Mouse (Mus musculus) urinary bladder, postnatal 36 days (tissue): ENCODE measurements around the gene Camk1d.

ENCODE experiments used
- DNase-seq, 2 experiments: peaks; one replicate each; pipeline ENCODE4 v3.0.0; 2022; ENCODE audit warnings: low spot score in 2 of 2, mixed read lengths in 1 of 2

The Camk1d gene

DNA sequence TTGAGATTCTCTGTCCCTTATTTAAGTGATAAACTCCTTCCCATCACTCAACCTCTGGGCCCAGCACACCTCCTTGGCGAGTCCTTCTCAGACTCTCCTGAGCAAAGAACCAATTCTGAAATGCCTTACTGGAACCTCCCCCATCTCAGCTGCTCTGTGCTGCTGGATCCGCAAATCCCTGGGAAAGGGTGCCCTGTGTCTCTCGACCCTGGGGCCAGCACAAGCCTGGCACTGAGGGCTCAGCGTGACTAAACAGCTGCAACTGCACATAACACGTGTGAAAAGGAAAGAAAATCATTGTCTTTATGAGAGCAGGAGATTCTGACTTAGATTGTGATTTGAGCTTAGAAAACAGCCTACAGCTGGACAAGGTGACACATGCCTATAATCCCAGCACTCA lies 52.4 kb downstream of the Camk1d start:
- DNase-seq = no peak

DNA sequence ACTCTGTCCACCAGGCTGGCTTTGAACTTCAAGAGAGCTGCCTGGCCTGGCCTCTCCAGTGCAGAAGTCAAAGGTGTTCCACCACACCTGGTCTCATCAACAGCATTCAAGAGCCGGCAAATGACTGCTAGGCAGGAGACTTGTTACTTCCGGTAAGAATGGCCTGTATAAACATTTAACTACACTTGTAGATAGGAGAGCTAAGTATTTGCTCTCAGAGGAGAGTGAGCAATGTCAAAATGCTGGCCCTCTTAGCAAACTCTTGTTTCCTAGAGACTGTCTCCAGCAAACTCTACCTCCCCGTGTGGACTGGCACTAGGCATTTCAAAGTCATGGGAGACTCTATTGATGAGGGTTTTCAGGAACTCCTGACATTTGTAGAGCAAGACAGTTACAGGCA lies 56.3 kb downstream of the Camk1d start:
- no peak for DNase-seq

DNA sequence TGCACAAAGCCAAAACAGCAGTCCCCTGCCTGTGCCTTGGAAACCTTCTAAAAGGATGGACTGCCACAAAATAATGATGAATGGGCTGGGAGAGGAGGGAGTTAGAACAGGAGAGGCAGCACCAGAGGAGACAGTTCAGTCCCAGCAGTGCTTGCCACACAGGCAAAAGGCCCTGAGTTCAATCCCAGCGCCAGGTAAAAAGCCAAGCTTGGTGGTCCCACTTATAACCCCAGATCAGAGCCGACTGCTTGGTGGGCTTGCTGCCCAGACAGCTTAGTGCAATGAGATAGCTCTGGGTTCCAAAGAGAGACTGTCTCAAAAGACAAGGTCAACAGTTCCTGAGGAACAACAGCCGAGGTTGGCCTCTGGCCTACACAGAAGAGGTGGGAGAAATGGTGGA lies 58.0 kb downstream of the Camk1d start:
- DNase-seq = no peak

DNA sequence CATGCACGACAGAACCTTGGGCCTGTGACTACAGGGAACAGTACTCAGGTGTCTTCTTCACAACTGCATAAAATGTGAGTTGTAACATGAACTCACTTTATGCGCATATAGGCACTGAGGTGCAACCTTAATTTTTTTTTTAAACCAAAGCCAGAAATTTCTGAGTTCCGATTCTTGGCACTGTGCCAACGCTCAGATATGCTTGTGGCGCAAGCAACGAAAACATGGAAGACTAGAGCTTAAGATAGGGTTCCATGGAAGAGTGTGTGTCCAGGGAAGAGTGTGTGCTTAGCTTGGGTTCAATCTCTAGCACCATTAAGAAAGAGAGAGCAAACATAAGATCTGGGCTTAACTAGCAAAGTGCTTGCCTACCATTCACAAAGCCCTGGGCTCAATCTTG lies 62.2 kb downstream of the Camk1d start:
- no peak for DNase-seq

DNA sequence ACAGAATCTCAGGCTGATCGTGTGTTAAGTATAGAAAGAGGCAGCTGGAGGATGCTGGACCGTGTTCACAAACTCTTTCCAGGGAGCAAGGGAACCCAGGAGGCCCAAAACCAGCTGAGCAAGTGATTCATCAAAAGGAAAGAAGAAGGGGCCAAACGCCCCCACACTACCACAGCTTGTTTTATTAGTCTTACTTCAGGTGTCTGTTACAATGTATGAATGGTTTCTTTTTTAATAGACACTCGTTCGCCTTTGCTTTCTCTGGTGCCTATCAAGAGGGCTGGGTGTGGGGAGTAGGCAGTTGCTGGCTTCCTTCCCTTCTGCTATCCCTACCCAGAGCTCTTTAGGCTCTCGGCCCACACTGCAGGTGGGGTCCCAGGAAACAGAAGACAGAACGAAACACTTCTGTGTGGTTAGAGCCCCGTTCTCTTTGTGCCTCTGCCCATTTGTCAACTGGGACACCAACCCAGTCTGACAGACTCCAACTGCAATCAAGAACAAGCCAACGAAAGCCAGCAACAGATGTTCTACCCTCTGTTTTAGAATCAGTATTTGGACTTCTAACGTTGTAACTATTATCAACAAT lies 62.9 kb downstream of the Camk1d start:
- DNase-seq = no peak

DNA sequence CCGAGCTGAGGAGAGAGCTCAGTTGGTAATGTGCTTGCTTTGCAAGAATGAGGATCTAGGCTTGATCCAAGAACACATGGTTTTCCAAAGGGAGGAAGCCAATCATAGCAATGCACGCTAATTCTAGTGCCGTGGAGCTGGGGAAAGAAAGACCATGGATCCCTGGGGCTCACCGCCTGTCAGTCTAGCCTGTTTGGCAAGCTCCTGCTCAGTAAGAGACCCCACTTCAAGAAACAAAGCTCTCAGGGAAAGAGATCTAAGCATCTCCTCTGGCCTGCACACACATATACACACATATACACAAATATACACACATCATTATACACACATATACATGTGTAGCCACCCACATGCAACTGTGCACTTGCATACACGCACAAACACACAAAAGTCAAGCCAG lies 65.1 kb downstream of the Camk1d start:
- DNase-seq = no peak

DNA sequence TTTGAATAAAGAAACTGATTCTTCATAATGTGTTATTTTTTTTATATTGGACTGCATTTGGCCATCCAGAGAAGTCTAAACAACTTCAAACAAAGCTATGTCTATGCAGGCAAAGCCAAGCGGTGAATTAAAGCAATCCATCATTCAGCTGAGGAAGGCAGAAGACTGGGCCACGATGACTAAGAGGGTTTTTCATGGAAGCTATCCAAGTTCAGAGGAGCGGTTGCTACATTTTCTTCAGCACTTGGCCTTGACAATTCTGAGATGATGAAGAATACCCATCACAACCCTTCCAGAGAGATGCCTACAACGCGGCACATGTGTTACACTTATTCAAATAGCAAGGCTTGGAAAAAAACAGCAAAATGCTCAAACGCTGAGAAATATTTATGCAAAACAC lies 65.6 kb downstream of the Camk1d start:
- no peak for DNase-seq

DNA sequence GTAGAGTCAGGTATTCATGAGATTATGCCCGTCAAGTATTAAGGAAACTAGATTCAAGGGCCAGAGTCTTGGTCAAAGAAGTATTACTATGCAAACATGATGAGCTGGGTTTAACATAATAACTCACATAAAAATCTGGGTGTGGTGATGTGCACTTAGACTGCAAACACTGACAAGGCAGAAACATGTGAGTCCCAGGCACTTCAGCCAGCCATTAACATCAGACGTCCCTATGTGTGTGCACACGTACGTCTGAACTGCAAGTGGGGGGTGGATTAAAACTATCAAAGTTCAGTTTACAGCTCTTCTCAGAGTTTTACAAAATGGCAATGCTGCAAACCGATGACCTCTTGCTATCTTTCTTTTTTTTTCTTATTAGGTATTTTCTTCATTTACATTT lies 68.0 kb downstream of the Camk1d start:
- DNase-seq = no peak

DNA sequence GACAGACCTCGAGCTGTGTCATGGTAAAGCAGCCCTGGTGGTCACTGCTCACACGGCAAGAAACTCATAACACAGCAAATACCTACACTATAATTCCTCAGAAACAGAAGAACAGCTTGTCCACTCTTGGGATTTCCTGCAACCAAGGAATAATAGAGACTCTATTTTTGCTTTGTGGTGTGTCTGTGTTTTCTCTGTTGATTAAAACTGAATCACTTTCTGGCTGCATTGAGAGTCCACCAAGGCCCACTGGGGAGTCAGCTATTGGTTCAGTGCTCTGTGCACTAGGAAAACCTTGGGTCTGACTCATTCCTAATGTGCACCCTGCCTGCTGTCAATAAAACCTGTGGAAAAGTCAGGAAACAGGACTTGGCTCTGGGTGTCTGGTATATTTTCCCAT lies 68.7 kb downstream of the Camk1d start:
- no peak for DNase-seq

DNA sequence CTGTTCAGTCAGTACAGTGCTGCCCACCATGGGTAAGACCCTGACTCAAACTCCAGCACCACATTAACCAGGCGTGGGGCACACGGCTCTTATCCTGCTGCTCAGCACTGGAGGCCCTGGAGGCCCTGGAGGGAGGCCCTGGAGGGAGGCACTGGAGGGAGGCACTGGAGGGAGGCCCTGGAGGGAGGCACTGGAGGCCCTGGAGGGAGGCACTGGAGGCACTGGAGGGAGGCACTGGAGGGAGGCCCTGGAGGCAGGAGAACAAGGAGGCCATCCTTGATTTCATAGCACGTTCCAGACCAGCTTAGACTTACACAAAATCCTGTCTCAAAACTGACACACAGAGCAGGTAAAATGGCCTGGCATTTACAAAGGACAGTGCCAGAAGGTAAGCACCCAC lies 70.4 kb downstream of the Camk1d start:
- no peak for DNase-seq

DNA sequence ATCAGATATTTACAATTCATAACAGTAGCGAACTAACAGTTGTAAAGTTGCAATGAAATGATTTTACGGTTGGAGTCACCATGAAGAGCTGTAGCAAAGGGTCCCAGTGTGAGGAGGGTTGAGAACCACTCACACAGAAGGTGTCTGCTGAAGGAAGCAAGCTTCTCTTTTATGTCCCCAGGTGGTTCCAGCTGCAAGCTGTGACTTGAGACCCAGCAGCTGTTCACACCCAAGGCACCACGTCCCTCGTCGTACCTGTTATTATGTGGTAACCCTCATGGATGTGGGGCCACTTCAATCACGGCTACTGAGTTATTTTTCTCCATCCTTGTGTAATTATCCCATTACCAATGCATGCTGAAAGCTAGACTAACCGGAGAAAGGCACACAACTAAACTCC lies 71.1 kb downstream of the Camk1d start:
- no peak for DNase-seq

DNA sequence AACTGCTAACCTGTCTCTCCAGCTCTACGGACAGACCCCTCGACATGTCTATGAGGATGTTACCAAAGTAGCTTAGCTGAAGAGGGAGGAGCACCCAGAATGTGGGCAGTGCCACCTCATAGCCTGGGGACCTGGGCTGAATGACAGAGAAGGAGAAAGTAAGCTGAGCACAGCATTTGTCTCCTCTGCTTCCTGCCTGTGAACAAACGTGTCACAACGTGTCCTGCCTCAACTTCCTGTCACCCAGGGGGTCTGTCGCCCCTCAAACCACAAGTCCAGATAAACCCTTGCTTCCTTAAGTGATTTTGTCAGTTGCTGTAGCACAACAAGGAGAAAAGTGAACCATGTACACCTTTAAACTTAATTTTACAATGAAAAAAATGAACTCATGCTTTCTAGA lies 71.7 kb downstream of the Camk1d start:
- DNase-seq = no peak

DNA sequence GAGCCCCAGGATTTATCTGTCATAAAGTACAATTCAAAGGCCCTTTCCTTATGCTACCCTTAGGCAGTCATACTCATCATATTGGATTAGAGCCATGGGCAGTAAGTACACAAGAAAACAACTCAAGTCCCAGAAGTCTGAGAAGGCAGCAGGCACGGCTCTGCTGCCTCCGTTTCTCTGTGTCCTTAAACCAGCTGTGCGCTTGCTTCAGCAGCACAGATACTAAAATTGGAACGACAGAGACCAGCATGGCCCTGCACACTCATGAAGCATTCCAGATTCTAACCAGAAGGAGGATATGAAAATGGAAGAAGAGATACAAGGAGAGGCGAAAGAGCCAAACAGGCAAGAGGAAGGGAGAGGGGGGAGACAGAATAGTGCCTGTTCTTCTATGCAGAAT lies 72.6 kb downstream of the Camk1d start:
- DNase-seq = no peak

DNA sequence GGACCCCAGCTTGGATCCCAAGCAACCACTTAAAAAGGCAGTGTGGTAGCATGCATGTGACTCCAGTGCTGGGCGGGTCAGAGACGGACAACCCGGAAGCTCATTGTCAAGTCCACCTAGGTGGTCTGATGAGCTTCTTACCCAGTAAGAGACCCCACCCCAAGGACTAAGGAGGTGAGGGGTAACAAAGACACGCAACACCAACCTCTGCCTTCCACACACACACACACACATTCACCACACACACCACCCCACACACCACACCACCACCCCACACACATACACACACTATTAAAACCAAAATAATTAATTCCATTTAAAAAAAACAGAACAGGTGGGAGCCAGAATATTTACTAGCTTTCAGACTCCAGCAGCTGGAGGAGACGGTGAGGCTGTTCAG lies 73.7 kb downstream of the Camk1d start:
- no peak for DNase-seq

DNA sequence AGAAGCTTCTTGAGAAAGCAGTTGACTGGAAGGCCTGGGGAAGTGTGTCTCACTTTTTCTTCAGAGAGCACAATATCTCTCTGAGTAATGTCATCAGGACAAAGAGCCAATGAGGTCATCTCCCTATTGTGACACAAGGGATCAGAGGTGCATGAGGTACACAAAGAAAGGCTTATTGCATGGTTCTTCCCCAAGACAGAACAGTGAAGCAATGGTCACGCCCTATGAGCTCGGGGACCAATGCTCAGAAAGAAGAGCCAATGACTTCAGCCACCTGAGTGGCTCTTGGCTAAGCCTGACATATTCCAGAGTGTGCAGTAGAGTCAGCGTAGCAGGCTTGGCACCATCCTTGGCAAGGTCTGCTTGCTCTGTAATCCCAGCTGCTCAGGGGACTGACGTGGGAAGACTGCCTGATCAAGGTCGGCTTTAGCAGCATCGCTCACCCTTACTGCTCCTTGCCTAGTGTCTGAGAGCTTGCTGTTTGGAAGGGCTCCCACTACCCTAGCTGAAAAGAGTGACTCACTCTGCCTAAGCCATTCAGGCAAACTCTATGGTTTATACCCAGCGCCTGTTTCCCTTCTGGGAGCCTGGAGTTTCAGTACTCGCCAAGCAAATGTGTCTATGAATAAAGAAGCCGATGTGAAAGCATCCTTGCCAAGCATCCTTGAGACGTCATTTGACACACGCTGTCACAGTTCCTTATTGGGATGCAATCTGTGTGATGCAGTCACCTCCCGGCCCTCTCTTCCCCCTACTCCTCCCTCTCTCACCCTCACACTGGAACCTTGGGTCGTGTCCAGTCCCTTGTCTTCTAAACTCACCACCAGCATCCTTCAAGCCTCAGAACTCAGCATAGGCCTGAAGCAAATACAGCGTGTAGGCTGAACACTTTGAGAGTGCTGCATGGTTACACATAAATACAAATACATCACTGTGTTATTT lies 77.2 kb downstream of the Camk1d start:
- no peak for DNase-seq

DNA sequence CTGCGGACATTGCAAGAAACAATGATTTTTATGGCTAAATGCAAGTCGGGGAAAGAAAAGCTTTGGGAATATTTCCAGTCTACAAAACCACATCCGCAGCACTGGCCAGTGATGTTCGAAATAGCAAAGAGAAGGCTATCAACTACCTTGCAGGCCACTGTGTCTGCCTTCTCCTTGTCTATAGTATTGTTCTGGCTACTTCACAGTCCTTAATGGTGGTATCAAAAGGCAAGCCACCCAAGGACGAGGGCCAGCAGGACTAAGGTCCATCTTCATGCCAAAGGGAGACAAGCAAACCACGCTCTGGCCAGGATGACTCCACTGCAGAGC lies 82.0 kb downstream of the Camk1d start:
- no peak for DNase-seq

DNA sequence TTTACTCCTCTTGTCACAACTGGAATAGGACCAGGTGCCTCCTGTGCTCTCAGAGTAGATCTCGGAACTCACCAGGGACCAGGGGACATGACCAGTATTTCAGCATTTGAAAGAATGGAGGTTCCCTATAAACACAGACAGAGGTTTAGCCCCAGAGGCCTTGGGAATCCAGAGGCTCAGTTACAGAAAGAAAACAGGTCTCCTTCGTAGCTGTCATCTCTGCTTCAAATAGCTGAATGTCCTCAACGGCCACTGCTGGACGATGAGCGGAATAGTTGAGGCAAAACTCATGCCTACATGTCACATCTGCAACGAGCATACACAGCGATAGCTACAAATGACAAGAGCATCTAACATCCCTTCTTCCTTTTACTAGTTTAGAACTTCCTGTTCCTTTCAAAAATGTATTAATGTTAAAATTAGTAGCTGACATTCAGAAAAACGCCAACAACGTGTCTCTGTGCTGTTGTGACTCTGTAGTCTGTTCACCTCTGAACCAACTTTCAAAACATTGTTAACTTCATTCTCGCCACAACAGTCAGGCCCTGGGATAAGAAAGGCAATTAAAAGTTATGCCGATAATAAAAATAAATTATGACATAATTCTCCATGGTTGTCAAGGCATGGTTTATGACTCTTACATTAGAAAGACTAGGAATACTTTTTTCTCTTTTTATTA lies 82.5 kb downstream of the Camk1d start:
- DNase-seq = no peak

DNA sequence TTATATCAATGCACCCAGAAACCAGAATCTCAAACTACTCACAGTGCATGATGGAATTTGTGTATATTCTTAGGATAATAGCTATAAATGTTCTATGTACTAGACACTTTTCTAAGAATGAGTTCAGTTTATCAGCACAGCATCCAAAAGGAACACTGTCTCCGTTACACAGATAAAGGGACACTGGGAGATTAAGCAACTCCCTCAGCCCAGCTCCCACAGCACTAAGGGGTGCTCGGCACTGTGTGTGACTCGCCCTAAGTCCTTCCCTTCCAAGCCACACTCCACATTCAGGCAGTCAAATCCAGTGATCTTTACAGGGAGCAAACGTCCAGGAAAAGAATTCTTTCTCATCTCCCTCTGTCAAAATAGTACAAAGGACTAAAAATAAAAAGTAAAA lies 83.6 kb downstream of the Camk1d start:
- DNase-seq = no peak

DNA sequence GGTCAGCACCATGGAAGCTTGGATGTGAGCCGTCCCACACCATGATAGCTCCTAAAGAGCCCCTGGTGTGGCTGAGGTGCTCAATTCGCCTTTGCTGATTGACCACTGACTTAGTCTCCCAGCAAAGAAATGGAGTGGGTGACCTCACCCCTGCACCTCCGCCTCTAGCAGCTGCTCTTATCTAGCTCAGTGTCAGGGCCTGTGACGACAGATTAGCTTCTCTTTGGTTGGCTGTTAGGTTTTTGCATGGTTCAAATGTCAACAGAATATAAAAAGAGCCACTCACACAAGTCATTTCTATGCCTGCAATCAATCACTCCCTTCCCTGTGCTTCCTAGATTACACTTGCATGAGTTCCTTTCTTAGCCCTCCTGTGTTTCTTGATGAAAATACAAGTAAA lies 89.9 kb downstream of the Camk1d start:
- no peak for DNase-seq

DNA sequence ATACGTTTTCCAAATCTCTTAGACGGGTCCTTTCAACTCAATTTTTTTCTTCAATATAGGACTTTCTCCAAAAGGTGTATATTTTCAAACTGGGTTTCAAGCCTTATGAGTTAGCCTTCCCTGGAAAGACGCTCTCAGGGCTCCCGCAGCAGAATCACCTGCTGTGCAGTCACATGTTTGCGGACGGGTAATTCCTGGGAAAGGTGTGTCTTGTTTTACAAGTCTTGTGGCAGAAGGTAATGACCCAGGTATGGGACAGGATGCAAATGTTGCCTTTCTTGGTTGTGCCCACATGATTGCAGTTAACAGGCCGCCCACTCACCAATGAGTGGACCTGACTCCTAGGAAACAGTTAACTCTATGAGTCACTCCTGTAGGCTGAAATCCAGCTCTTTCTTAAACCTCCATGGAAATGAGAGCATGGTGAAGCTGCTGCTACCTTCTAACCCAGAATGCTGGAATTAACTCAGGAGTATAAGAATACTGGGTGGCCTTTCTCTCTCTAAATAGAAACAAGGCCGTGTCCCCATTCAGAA lies 95.9 kb downstream of the Camk1d start:
- no peak for DNase-seq

DNA sequence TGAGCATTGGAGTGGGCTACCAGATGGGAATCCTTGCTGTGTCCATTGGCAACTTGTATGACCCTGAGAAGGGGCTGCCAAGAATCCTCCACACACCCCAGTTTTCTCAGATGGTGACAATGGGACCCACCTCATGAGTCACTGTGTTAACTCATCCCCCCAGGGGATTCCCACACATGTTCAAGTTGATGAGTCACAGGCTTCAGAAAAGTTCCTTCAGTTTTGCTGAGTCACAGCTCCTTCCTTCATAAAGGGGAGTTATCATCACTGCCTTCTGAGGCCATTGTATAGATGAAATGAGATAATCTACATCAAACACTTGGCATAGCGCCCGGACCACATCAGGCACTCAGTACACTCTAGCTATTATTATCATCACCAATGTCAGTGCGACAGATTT lies 99.4 kb downstream of the Camk1d start:
- peak; percentile 29 to 50 for DNase-seq

DNA sequence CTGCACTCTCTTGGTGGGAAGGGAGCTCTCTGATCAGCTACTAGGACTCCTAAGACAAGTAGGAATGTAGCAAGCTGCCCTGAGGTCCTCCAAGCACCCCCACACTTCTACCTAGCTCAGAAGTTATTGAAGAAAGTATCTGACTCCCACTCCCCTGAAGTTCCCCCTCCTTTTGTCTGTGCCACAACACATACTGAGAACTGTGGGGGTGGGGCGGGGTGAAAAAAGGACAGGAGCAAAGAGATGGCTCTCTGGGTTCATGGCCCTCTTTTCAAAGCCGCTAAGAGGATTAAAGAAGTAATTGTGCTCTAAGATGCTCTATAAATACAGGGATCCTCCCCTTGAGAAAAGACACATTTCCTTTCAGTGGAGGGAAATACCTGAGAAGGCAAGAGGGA lies 100.0 kb downstream of the Camk1d start:
- DNase-seq = no peak
